Mouse (Mus musculus) heart, adult 2 months (tissue): ENCODE measurements around the gene Plscr3. TPM values are rescaled to one million over a fixed set of nuclear protein-coding genes. Genes with fewer than 3 reads are reported as not detected.

ENCODE experiments used
- DNase-seq, 2 experiments: peaks; one replicate each; pipeline ENCODE4 v3.0.0; 2021
- H3K27ac ChIP-seq: fragments of 200-600 bp; 2 replicates; pipeline ENCODE4 v1.8.1; 2022
- H3K27me3 ChIP-seq: fragments of 200-500 bp; 2 replicates; pipeline ENCODE4 v1.6.1; 2012; ENCODE audit warnings: mild to moderate bottlenecking, low read length, inconsistent platforms, mixed read lengths; ENCODE audit not compliant: control insufficient read depth, insufficient read depth
- H3K36me3 ChIP-seq: fragments of 200-500 bp; 2 replicates; pipeline ENCODE4 v1.6.1; 2012; ENCODE audit warnings: low read length, inconsistent platforms; ENCODE audit not compliant: control insufficient read depth, insufficient read depth
- H3K4me1 ChIP-seq: fragments of 200-500 bp; 2 replicates; pipeline ENCODE4 v1.6.1; 2011; ENCODE audit warnings: low read length; ENCODE audit not compliant: control insufficient read depth, insufficient read depth
- H3K4me3 ChIP-seq: fragments of 200-600 bp; 2 replicates; pipeline ENCODE4 v1.8.1; 2022
- H3K79me2 ChIP-seq: fragments of 200-500 bp; replicated peaks from 2 replicates; pipeline ENCODE4 v1.6.1; 2012; ENCODE audit warnings: mild to moderate bottlenecking, inconsistent platforms, low read length, moderate library complexity, mixed read lengths; ENCODE audit not compliant: control insufficient read depth, insufficient read depth
- H3K9ac ChIP-seq: fragments of 200-500 bp; 2 replicates; pipeline ENCODE4 v1.6.1; 2012; ENCODE audit warnings: low read depth, mild to moderate bottlenecking, control low read depth, inconsistent platforms, low read length, mixed read lengths
- CTCF ChIP-seq: fragments of 200-600 bp; IDR thresholded peaks from 2 replicates; pipeline ENCODE4 v1.8.1; 2022; ENCODE audit warnings: antibody characterized with exemption, mild to moderate bottlenecking, moderate library complexity
- EP300 ChIP-seq: fragments of 200-500 bp; IDR thresholded peaks from 2 replicates; pipeline ENCODE4 v1.6.1; 2011; ENCODE audit warnings: low read depth, low read length, control low read depth; ENCODE audit not compliant: insufficient read depth
- POLR2A ChIP-seq: fragments of 200-500 bp; IDR thresholded peaks from 2 replicates; pipeline ENCODE4 v1.6.1; 2011; ENCODE audit warnings: mild to moderate bottlenecking, low read depth, low read length, control low read depth; ENCODE audit not compliant: insufficient read depth
- WGBS: fragments of 180-500 bp; shearing (Covaris S2); methylation state at CpG from one replicate; pipeline ENCODE4 v1.1.7; 2018; 5-methylcytosine and 5-hydroxymethylcytosine counted together
- intact Hi-C: fragments of 180-260 bp; cut with DNase I; formaldehyde crosslinking; loops from one replicate; pipeline ENCODE4 v1.15.1; 2025
- polyA plus RNA-seq: library from polyadenylated mRNA; depleted of rRNA; stranded (reverse); fragments of >200 nt; gene quantifications from 2 replicates; pipeline ENCODE4 v1.2.3, GENCODE M21; 2012
- total RNA-seq, 2 experiments: library from RNA; stranded (reverse); gene quantifications; 2 replicates each; pipeline ENCODE4 v1.2.3; 2021

The Plscr3 gene
- total and polyA plus RNA-seq, 3 experiments = 21.2 to 48.3 (median 22.4) TPM

- Histone ChIP-seq H3K79me2 (no peaks in the 10 kb centered on the region), H3K27me3 (no peaks in the 10 kb centered on the region), H3K4me3 (peak within 1 kb of the TSS; percentile 68), H3K4me1 (peaks cover 4% of the 10 kb centered on the region; the same call in 1 of the 2 replicates), H3K27ac (peak within 1 kb of the TSS; percentile 73), H3K36me3 (no peaks in the 10 kb centered on the region), H3K9ac (peak within 1 kb of the TSS; percentile 74)
- no peak for DNase-seq
- WGBS = 4% methylated on average over 33 of the region's 33 CpGs
- intact Hi-C loops = no loop called here
- TF ChIP-seq CTCF (no peak), EP300 (no peak), POLR2A (no peak)
Measured at GRCm38 (mm10) chr11:69801379-69801977, 44.7 kb upstream of the Plscr3 start, which contains the start of gene Fgf11. Gene Fgf11 (minus strand): TSS chr11:69801857.

GRCm38 (mm10) chr11:69802648-69803105, 43.5 kb upstream of the Plscr3 start:
- H3K27me3 ChIP-seq = no peaks in the 10 kb centered on the region
- H3K36me3 ChIP-seq = no peaks in the 10 kb centered on the region
- peak overlapping the region; percentile 73 for H3K27ac ChIP-seq
- TF ChIP-seq POLR2A = peak; percentile 79
- TF ChIP-seq EP300 = no peak
- no peaks in the 10 kb centered on the region for H3K79me2 ChIP-seq
- intact Hi-C loops = loop anchor here (2.0 kb wide), 4 partner anchors 34 to 74 kb away; partner anchors contain the start of genes Nlgn2 and Polr2a
- DNase-seq = peak; percentile 92 to 95
- WGBS = under 1% methylated on average over 33 of the region's 33 CpGs
- H3K4me1 ChIP-seq = peaks cover 4% of the 10 kb centered on the region; the same call in 1 of the 2 replicates
- peak overlapping the region; percentile 74 for H3K9ac ChIP-seq
- peak overlapping the region; percentile 68 for H3K4me3 ChIP-seq

- WGBS = 5% methylated on average over 12 of the region's 12 CpGs
- peak overlapping the region; percentile 68 for H3K4me3 ChIP-seq
- peaks cover 4% of the 10 kb centered on the region; the same call in 1 of the 2 replicates for H3K4me1 ChIP-seq
- TF ChIP-seq EP300 (no peak), CTCF (no peak), POLR2A (no peak)
- peak overlapping the region; percentile 73 for H3K27ac ChIP-seq
- no peaks in the 10 kb centered on the region for H3K36me3 ChIP-seq
- peak overlapping the region; percentile 62 for H3K9ac ChIP-seq
- intact Hi-C loops = loop anchor here (2.0 kb wide), 4 partner anchors 33 to 73 kb away; partner anchors contain the start of genes Nlgn2 and Polr2a
- no peaks in the 10 kb centered on the region for H3K79me2 ChIP-seq
- H3K27me3 ChIP-seq = no peaks in the 10 kb centered on the region
- DNase-seq = no peak
Measured at GRCm38 (mm10) chr11:69803328-69803727, 42.8 kb upstream of the Plscr3 start.

GRCm38 (mm10) chr11:69803786-69804651, 42.2 kb upstream of the Plscr3 start:
- peak overlapping the region; percentile 73 for H3K27ac ChIP-seq
- no peaks in the 10 kb centered on the region for H3K36me3 ChIP-seq
- H3K9ac ChIP-seq = peak overlapping the region; percentile 69
- H3K27me3 ChIP-seq = no peaks in the 10 kb centered on the region
- H3K4me3 ChIP-seq = peak overlapping the region; percentile 68
- peaks cover 4% of the 10 kb centered on the region; the same call in 1 of the 2 replicates for H3K4me1 ChIP-seq
- TF ChIP-seq EP300 (peak; percentile 19; the same call in 1 of the 2 replicates), POLR2A (no peak), CTCF (peak; percentile 94)
- no peaks in the 10 kb centered on the region for H3K79me2 ChIP-seq
- DNase-seq = peak; percentile 85 to 88
- intact Hi-C loops = loop anchor here (2.0 kb wide), 4 partner anchors 33 to 73 kb away; partner anchors contain the start of genes Nlgn2 and Polr2a
- WGBS = 1% methylated on average over 60 of the region's 60 CpGs

- Histone ChIP-seq H3K27me3 (no peaks in the 10 kb centered on the region), H3K9ac (no peak overlapping the region)
Measured at GRCm38 (mm10) chr11:69804652-69804940, 41.6 kb upstream of the Plscr3 start.

More at GRCm38 (mm10) chr11:69804652-69804940, 41.6 kb upstream of the Plscr3 start:
- Histone ChIP-seq H3K27ac (no peak overlapping the region), H3K36me3 (no peaks in the 10 kb centered on the region), H3K79me2 (no peaks in the 10 kb centered on the region), H3K4me3 (no peak overlapping the region; the same call in 1 of the 2 replicates), H3K4me1 (peaks cover 4% of the 10 kb centered on the region; the same call in 1 of the 2 replicates)
- WGBS = 22% methylated on average over 12 of the region's 12 CpGs
- TF ChIP-seq POLR2A (no peak), EP300 (no peak), CTCF (no peak)
- intact Hi-C loops = no loop called here
- peak; percentile 31 to 40 for DNase-seq
